Mouse (Mus musculus) intestine, embryonic 14.5 days (tissue): ENCODE measurements around the gene Elavl2. TPM values are rescaled to one million over a fixed set of nuclear protein-coding genes. Genes with fewer than 3 reads are reported as not detected.
"Not testable (repeated sequence)": the region's sequence is repeated elsewhere in the genome, so short reads cannot be mapped to it uniquely, and the experiment has no call there.

Experiments
- ATAC-seq: fragments of 200-750 bp; cut with Nextera tagmentation; replicated peaks from 2 replicates; pipeline ENCODE4 v1.8.0; 2017; ENCODE audit warnings: low read depth, moderate number of reproducible peaks, moderate TSS enrichment, moderate library complexity; ENCODE audit not compliant: low FRiP score, low TSS enrichment
- DNase-seq: peaks from one replicate; pipeline ENCODE4 v3.0.0-alpha.2; 2018; ENCODE audit warnings: low spot score
- H3K27ac ChIP-seq: fragments of 300-500 bp; sonication (generic); 2 replicates; pipeline ENCODE4 v1.5.1; 2014; ENCODE audit warnings: low read depth, mild to moderate bottlenecking, control low read depth
- H3K27me3 ChIP-seq: fragments of 300-500 bp; sonication (generic); replicated peaks from 2 replicates; pipeline ENCODE4 v1.6.1; 2014; ENCODE audit warnings: low read length, control low read depth; ENCODE audit not compliant: control insufficient read depth, insufficient read depth
- H3K36me3 ChIP-seq: fragments of 300-500 bp; sonication (generic); 2 replicates; pipeline ENCODE4 v1.6.1; 2014; ENCODE audit warnings: low read length, control low read depth; ENCODE audit not compliant: control insufficient read depth, insufficient read depth
- H3K4me1 ChIP-seq: fragments of 300-500 bp; sonication (generic); replicated peaks from 2 replicates; pipeline ENCODE4 v1.6.1; 2014; ENCODE audit warnings: low read length, control low read depth, mixed read lengths; ENCODE audit not compliant: control insufficient read depth, insufficient read depth
- H3K4me2 ChIP-seq: fragments of 300-500 bp; sonication (generic); 2 replicates; pipeline ENCODE4 v1.6.1; 2014; ENCODE audit warnings: low read length
- H3K4me3 ChIP-seq: fragments of 300-500 bp; sonication (generic); 2 replicates; pipeline ENCODE4 v1.5.1; 2014; ENCODE audit warnings: low read depth, low read length, control low read depth, mixed read lengths
- H3K9ac ChIP-seq: fragments of 300-500 bp; sonication (generic); 2 replicates; pipeline ENCODE4 v1.6.1; 2014; ENCODE audit warnings: mild to moderate bottlenecking, low read length
- H3K9me3 ChIP-seq: fragments of 300-500 bp; sonication (generic); 2 replicates; pipeline ENCODE4 v1.6.1; 2016; ENCODE audit warnings: low read length, control low read depth; ENCODE audit not compliant: control insufficient read depth
- WGBS: fragments of 180-500 bp; shearing (Covaris S2); extraction: QIAGEN DNeasy Blood & Tissue Kit; methylation state at CpG from one replicate; pipeline ENCODE4 v1.1.7; 2014; 5-methylcytosine and 5-hydroxymethylcytosine counted together
- polyA plus RNA-seq: library from polyadenylated mRNA; unstranded; fragments of >200 nt; fragmentation: Nextera tagmentation; extraction: Ambion mirVana; gene quantifications from 2 replicates; pipeline ENCODE4 v1.2.1, GENCODE M21; 2014

Gene Elavl2
- polyA plus RNA-seq, 1 experiment from 2014 or later, result 6.6 TPM

- no peaks in the 10 kb centered on the region for H3K27me3 ChIP-seq
- H3K4me1 ChIP-seq, result no peaks in the 10 kb centered on the region
- no peak overlapping the region for H3K4me3 ChIP-seq
- 85% methylated on average over 1 of the region's 1 CpGs for WGBS
- DNase-seq (no peak), ATAC-seq (no peak)
- H3K36me3 ChIP-seq, result no peaks in the 10 kb centered on the region
- H3K9ac ChIP-seq, result no peak overlapping the region
- H3K27ac ChIP-seq, result no peak overlapping the region
- H3K9me3 ChIP-seq, result no peaks in the 10 kb centered on the region
- H3K4me2 ChIP-seq, result no peak overlapping the region
Measured at GRCm38 (mm10) chr4:91291526-91291925, 109.1 kb downstream of the Elavl2 start.

DNA sequence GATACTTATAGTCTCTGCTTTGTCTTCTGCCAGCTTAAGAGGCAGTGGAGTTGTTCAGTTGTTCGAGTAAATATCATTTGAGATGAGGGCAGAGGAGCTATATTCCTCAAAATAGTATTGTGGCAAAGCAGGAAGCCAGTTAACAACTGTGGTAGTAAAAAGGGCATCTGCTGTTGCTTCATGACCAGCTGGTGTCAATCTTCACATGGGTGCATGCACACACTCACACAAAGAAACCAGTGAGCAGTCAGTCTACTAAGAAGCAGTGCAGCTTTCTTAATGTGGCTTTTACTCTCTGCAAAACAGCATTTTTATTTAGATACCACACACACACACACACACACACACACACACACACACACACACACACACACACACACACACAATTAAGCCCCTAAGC lies 110.2 kb downstream of the Elavl2 start:
- H3K4me2 ChIP-seq, result no peak overlapping the region
- no peak overlapping the region for H3K9ac ChIP-seq
- no peak for ATAC-seq
- no peak overlapping the region for H3K4me3 ChIP-seq
- 74% methylated on average over 1 of the region's 1 CpGs for WGBS
- H3K4me1 ChIP-seq, result no peaks in the 10 kb centered on the region
- H3K27ac ChIP-seq, result no peak overlapping the region
- no peaks in the 10 kb centered on the region for H3K36me3 ChIP-seq
- DNase-seq, result no peak
- H3K27me3 ChIP-seq, result no peaks in the 10 kb centered on the region
- H3K9me3 ChIP-seq, result no peaks in the 10 kb centered on the region

DNA sequence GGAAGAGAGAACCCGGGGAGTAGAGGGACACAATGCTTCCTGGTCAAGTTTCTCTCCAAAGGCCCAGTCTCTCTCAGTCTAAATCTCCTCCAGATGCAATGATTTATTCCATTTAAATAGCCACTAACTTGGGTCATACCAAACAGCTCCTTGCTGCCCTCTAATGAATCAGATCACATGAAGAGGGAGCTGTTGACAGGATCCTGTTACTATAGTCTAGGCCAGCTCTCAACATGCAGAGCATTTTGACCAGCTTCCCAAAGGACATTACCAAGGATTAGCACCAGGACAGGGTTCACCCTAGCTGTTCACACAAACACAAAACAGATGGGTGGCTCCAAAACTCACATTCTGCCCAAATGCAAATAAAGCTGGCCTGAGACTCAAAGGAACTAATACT lies 111.4 kb downstream of the Elavl2 start:
- ATAC-seq, result no peak
- Histone ChIP-seq H3K27me3 (no peaks in the 10 kb centered on the region), H3K4me3 (no peak overlapping the region), H3K9me3 (no peaks in the 10 kb centered on the region), H3K4me1 (no peaks in the 10 kb centered on the region), H3K36me3 (no peaks in the 10 kb centered on the region), H3K4me2 (no peak overlapping the region), H3K27ac (no peak overlapping the region), H3K9ac (no peak overlapping the region)
- DNase-seq, result no peak
- 76% methylated on average over 1 of the region's 1 CpGs for WGBS

- H3K4me1 ChIP-seq, result no peaks in the 10 kb centered on the region
- ATAC-seq (no peak), DNase-seq (no peak)
- H3K36me3 ChIP-seq, result no peaks in the 10 kb centered on the region
- H3K4me2 ChIP-seq, result no peak overlapping the region
- no peaks in the 10 kb centered on the region for H3K27me3 ChIP-seq
- no peak overlapping the region for H3K4me3 ChIP-seq
- WGBS, result 85% methylated on average over 1 of the region's 1 CpGs
- H3K27ac ChIP-seq, result no peak overlapping the region
- H3K9me3 ChIP-seq, result no peaks in the 10 kb centered on the region
- H3K9ac ChIP-seq, result no peak overlapping the region
Measured at GRCm38 (mm10) chr4:91268390-91268789, 132.2 kb downstream of the Elavl2 start.

GRCm38 (mm10) chr4:91263733-91264440 lies 136.7 kb downstream of the Elavl2 start:
- Histone ChIP-seq H3K9me3 (no peaks in the 10 kb centered on the region), H3K27me3 (no peaks in the 10 kb centered on the region), H3K36me3 (no peaks in the 10 kb centered on the region), H3K27ac (no peak overlapping the region), H3K4me2 (no peak overlapping the region), H3K4me1 (no peaks in the 10 kb centered on the region), H3K9ac (no peak overlapping the region), H3K4me3 (no peak overlapping the region)
- DNase-seq, result no peak
- ATAC-seq, result no peak
- 87% methylated on average over 19 of the region's 19 CpGs for WGBS

- no peak overlapping the region for H3K4me2 ChIP-seq
- no peak overlapping the region for H3K9ac ChIP-seq
- H3K27ac ChIP-seq, result no peak overlapping the region
- ATAC-seq (no peak), DNase-seq (no peak)
- H3K4me1 ChIP-seq, result no peaks in the 10 kb centered on the region
- no peaks in the 10 kb centered on the region for H3K27me3 ChIP-seq
- H3K36me3 ChIP-seq, result no peaks in the 10 kb centered on the region
- H3K4me3 ChIP-seq, result no peak overlapping the region
- WGBS, result 75% methylated on average over 8 of the region's 8 CpGs
- H3K9me3 ChIP-seq, result no peaks in the 10 kb centered on the region
Measured at GRCm38 (mm10) chr4:91262839-91263238, 137.7 kb downstream of the Elavl2 start.

- 92% methylated on average over 4 of the region's 4 CpGs for WGBS
- ATAC-seq (no peak), DNase-seq (no peak)
- no peak overlapping the region for H3K4me2 ChIP-seq
- no peaks in the 10 kb centered on the region for H3K36me3 ChIP-seq
- no peak overlapping the region for H3K27ac ChIP-seq
- H3K9ac ChIP-seq, result no peak overlapping the region
- no peaks in the 10 kb centered on the region for H3K4me1 ChIP-seq
- H3K9me3 ChIP-seq, result no peaks in the 10 kb centered on the region
- no peaks in the 10 kb centered on the region for H3K27me3 ChIP-seq
- no peak overlapping the region for H3K4me3 ChIP-seq
Measured at GRCm38 (mm10) chr4:91260622-91261021, 140.0 kb downstream of the Elavl2 start.

DNA sequence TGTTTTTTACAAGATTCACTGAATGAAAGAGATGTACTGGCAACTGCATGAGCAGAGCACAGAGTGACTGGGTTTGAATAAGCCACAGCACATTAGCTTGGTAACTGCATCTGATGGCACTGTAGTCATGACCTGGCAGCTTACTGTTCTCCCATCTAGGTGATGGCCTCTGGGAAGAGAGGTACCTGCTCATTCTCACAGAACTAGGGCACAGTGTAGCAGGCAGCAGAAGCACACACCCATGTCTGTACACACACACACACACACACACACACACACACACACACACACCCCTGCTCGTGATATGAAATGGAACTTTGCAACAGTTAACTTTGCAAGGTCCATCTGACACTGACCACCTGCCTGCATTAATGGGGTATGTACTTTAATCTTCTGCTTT lies 151.9 kb downstream of the Elavl2 start:
- no peak overlapping the region for H3K27ac ChIP-seq
- H3K4me1 ChIP-seq, result no peaks in the 10 kb centered on the region
- WGBS, result 67% methylated on average over 1 of the region's 1 CpGs
- H3K36me3 ChIP-seq, result no peaks in the 10 kb centered on the region
- no peak overlapping the region for H3K9ac ChIP-seq
- H3K9me3 ChIP-seq, result no peaks in the 10 kb centered on the region
- ATAC-seq (no peak), DNase-seq (no peak)
- no peak overlapping the region for H3K4me3 ChIP-seq
- no peaks in the 10 kb centered on the region for H3K27me3 ChIP-seq
- H3K4me2 ChIP-seq, result no peak overlapping the region

DNA sequence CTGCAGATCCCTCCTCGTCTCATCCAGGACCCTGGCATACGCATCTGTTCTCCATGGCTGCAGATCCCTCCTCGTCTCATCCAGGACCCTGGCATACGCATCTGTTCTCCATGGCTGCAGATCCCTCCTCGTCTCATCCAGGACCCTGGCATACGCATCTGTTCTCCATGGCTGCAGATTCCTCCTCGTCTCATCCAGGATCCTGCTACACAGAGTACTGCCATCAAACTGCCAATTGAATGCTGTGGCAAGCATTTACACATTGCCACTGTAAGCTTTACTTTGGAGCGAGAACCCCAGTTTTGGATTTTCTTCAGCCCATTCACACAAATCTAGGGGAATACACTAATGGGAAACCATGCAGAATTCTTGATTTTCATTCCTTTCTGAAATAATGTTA lies 155.4 kb downstream of the Elavl2 start:
- not testable (repeated sequence) for ATAC-seq, H3K36me3 ChIP-seq, H3K4me3 ChIP-seq, H3K27me3 ChIP-seq, H3K4me1 ChIP-seq, DNase-seq, H3K27ac ChIP-seq, H3K9me3 ChIP-seq, H3K4me2 ChIP-seq, H3K9ac ChIP-seq
- WGBS, result 85% methylated on average over 4 of the region's 8 CpGs
